Mouse (Mus musculus): Measurements from ENCODE around the gene Srrm3.

GRCm38 (mm10) chr5:135763526-135763925 is 43.2 kb upstream of the Srrm3 start:
- TF ChIP-seq POLR2A (IDR thresholded peaks at IDR 0.05; ENCODE audit: insufficient read depth, low read depth, low read length) (no peak), CTCF (IDR thresholded peaks at IDR 0.05; ENCODE audit: insufficient read depth, low read depth, low read length) (peak; percentile 72; the same call in 1 of the 2 replicates)
